Mouse (Mus musculus): ENCODE results near the gene Pim2. TPM values are rescaled to one million over a fixed set of nuclear protein-coding genes. Genes with fewer than 3 reads are reported as not detected.

The Pim2 gene
- 6.4 and 6.8 TPM in 2 replicates for polyA plus RNA-seq (2016; fragmentation: Nextera tagmentation; extraction: Ambion mirVana)

DNA sequence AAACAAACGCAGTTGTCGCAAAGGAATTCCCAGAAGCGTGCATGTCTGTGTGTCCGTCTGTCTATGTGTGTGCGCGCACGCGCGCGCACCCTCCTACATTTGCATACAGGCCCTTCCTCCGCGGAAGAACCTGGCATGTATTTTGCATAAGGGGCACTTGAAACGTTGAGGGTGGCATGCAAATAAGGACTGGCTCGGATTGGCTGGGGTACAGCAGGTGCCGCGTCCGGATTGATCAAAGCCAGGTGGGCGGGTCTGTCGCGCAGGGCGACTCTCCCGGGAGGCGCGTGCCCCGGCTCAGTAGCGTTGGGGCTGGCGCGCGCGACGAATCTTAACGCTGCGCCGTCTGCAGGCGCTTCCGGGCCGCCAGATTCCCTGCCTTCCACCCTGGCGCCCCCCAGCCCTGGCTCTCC is at the start of gene Pim2:
TSS of gene Pim2 (plus strand) at position 256 of the 413 bp plus-strand sequence.
- peak; percentile 88 for ATAC-seq (ENCODE audit: insufficient number of reproducible peaks, low FRiP score)
- Histone ChIP-seq H3K27me3 (replicated peaks) (0 out of 2 replicates have a peak, but pooled peaks cover 6% of the 10 kb centered on the region), H3K4me3 (peak within 1 kb of the TSS; percentile 52), H3K36me3 (peaks cover 16% of the 10 kb centered on the region), H3K4me2 (peak within 1 kb of the TSS; percentile 91), H3K9me3 (replicated peaks) (no peaks in the 10 kb centered on the region), H3K4me1 (replicated peaks) (peaks cover 7% of the 10 kb centered on the region; the same call in 1 of the 2 replicates), H3K27ac (ENCODE audit: poor library complexity, severe bottlenecking) (no peak within 1 kb of the TSS), H3K9ac (peak within 1 kb of the TSS; percentile 73)
- 19% methylated on average over 38 of the region's 38 CpGs for WGBS

DNA sequence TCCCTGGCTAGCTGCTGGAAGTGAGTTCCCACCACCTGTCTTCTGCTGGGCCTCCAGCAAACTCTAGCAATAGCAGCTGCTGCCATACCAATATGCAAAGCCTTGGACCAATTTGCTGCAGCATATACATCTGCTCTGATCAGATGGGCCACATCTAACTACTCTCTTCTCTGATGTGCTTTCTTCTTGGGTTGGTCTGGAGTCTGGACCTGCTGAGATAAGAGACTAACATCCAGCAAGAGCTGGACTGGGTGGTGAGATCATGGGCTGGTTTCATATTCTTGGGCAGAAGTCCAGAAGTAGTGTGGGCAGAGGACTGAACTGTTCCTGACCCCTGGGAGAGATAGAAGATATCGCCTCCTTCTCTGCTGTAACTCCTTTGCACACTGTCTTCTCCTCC is 40.9 kb upstream of the Pim2 start:
- Histone ChIP-seq H3K4me1 (replicated peaks) (no peaks in the 10 kb centered on the region), H3K4me3 (no peak overlapping the region), H3K9ac (no peak overlapping the region), H3K9me3 (replicated peaks) (0 out of 2 replicates have a peak, but pooled peaks cover 2% of the 10 kb centered on the region), H3K4me2 (no peak overlapping the region), H3K36me3 (no peaks in the 10 kb centered on the region; the same call in 1 of the 2 replicates), H3K27ac (ENCODE audit: poor library complexity, severe bottlenecking) (no peak overlapping the region), H3K27me3 (replicated peaks) (no peaks in the 10 kb centered on the region)
- ATAC-seq (ENCODE audit: insufficient number of reproducible peaks, low FRiP score): no peak
- WGBS: 53% methylated on average over 1 of the region's 1 CpGs

- no peak overlapping the region for H3K9ac ChIP-seq
- no peaks in the 10 kb centered on the region for H3K27me3 ChIP-seq (replicated peaks)
- H3K9me3 ChIP-seq (replicated peaks): 0 out of 2 replicates have a peak, but pooled peaks cover 3% of the 10 kb centered on the region
- H3K4me2 ChIP-seq: peak overlapping the region; percentile 57
- peak overlapping the region; percentile 59; the same call in 1 of the 2 replicates for H3K27ac ChIP-seq (ENCODE audit: poor library complexity, severe bottlenecking)
- peak overlapping the region; percentile 96 for H3K4me3 ChIP-seq
- no peak for ATAC-seq (ENCODE audit: insufficient number of reproducible peaks, low FRiP score)
- peaks cover 8% of the 10 kb centered on the region for H3K4me1 ChIP-seq (replicated peaks)
- H3K36me3 ChIP-seq: no peaks in the 10 kb centered on the region; the same call in 1 of the 2 replicates
- 14% methylated on average over 7 of the region's 7 CpGs for WGBS
Measured at GRCm38 (mm10) chrX:7840842-7841162, 37.3 kb upstream of the Pim2 start.

- Histone ChIP-seq H3K9me3 (replicated peaks) (0 out of 2 replicates have a peak, but pooled peaks cover 3% of the 10 kb centered on the region), H3K36me3 (no peaks in the 10 kb centered on the region; the same call in 1 of the 2 replicates), H3K4me1 (replicated peaks) (peaks cover 8% of the 10 kb centered on the region), H3K27ac (ENCODE audit: poor library complexity, severe bottlenecking) (peak within 1 kb of the TSS; percentile 89), H3K9ac (peak within 1 kb of the TSS; percentile 93), H3K4me2 (peak within 1 kb of the TSS; percentile 80), H3K4me3 (peak within 1 kb of the TSS; percentile 96), H3K27me3 (replicated peaks) (no peaks in the 10 kb centered on the region)
- peak; percentile 95 for ATAC-seq (ENCODE audit: insufficient number of reproducible peaks, low FRiP score)
- 18% methylated on average over 74 of the region's 74 CpGs for WGBS
Measured at GRCm38 (mm10) chrX:7841163-7842162, 36.6 kb upstream of the Pim2 start, which contains the start of gene Otud5. Gene Otud5, plus strand, starts transcription at chrX:7841364.

DNA sequence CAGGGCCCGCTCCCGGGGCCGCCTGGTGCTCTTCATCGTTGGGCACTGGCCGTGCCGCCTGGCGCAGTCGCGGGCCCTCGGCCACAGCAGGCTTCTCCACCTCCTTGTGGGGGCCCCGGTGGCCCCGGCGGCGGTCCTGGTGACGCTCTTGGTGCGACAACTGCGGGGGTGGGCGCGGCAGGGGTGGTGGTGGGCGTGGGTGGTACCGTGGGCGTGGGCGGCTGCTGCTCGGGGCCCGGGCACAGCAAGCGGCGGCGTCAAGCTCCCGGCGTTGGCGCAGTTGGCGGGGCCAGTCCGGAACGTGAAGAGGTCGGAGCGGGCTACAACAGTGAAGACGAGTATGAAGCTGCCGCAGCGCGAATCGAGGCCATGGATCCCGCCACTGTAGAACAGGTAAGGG is 35.7 kb upstream of the Pim2 start:
- H3K4me1 ChIP-seq (replicated peaks): peaks cover 8% of the 10 kb centered on the region
- peak overlapping the region; percentile 80 for H3K4me2 ChIP-seq
- H3K9me3 ChIP-seq (replicated peaks): 0 out of 2 replicates have a peak, but pooled peaks cover 3% of the 10 kb centered on the region
- no peaks in the 10 kb centered on the region for H3K36me3 ChIP-seq
- H3K27ac ChIP-seq (ENCODE audit: poor library complexity, severe bottlenecking): peak overlapping the region; percentile 88
- ATAC-seq (ENCODE audit: insufficient number of reproducible peaks, low FRiP score): peak; percentile 0; the same call in 1 of the 2 replicates
- H3K9ac ChIP-seq: peak overlapping the region; percentile 93
- H3K27me3 ChIP-seq (replicated peaks): no peaks in the 10 kb centered on the region
- WGBS: 13% methylated on average over 32 of the region's 42 CpGs
- peak overlapping the region; percentile 96 for H3K4me3 ChIP-seq

- H3K4me2 ChIP-seq: no peak overlapping the region
- no peak for ATAC-seq (ENCODE audit: insufficient number of reproducible peaks, low FRiP score)
- no peak overlapping the region for H3K27ac ChIP-seq (ENCODE audit: poor library complexity, severe bottlenecking)
- no peak overlapping the region for H3K9ac ChIP-seq
- H3K27me3 ChIP-seq (replicated peaks): no peaks in the 10 kb centered on the region
- H3K4me3 ChIP-seq: no peak overlapping the region
- no peaks in the 10 kb centered on the region for H3K9me3 ChIP-seq (replicated peaks)
- H3K4me1 ChIP-seq (replicated peaks): peaks cover 8% of the 10 kb centered on the region
- 74% methylated on average over 2 of the region's 2 CpGs for WGBS
- 0 out of 2 replicates have a peak, but pooled peaks cover 4% of the 10 kb centered on the region for H3K36me3 ChIP-seq
Measured at GRCm38 (mm10) chrX:7847845-7848244, 30.2 kb upstream of the Pim2 start.

- no peak for ATAC-seq (ENCODE audit: insufficient number of reproducible peaks, low FRiP score)
- Histone ChIP-seq H3K4me3 (no peak overlapping the region), H3K9ac (no peak overlapping the region), H3K36me3 (peaks cover 15% of the 10 kb centered on the region; the same call in 1 of the 2 replicates), H3K27ac (ENCODE audit: poor library complexity, severe bottlenecking) (no peak overlapping the region), H3K9me3 (replicated peaks) (no peaks in the 10 kb centered on the region), H3K27me3 (replicated peaks) (no peaks in the 10 kb centered on the region), H3K4me2 (no peak overlapping the region), H3K4me1 (replicated peaks) (no peaks in the 10 kb centered on the region)
- 41% methylated on average over 2 of the region's 2 CpGs for WGBS
Measured at GRCm38 (mm10) chrX:7854578-7854977, 23.5 kb upstream of the Pim2 start.

GRCm38 (mm10) chrX:7859191-7859753 is 18.8 kb upstream of the Pim2 start:
- H3K9ac ChIP-seq: no peak overlapping the region
- no peaks in the 10 kb centered on the region for H3K4me1 ChIP-seq (replicated peaks)
- H3K36me3 ChIP-seq: peaks cover 12% of the 10 kb centered on the region; the same call in 1 of the 2 replicates
- H3K4me2 ChIP-seq: no peak overlapping the region
- H3K27me3 ChIP-seq (replicated peaks): no peaks in the 10 kb centered on the region
- WGBS: 72% methylated on average over 3 of the region's 3 CpGs
- no peak overlapping the region for H3K4me3 ChIP-seq
- no peaks in the 10 kb centered on the region for H3K9me3 ChIP-seq (replicated peaks)
- no peak overlapping the region for H3K27ac ChIP-seq (ENCODE audit: poor library complexity, severe bottlenecking)
- no peak for ATAC-seq (ENCODE audit: insufficient number of reproducible peaks, low FRiP score)

- H3K9ac ChIP-seq: no peak overlapping the region
- no peak overlapping the region for H3K4me2 ChIP-seq
- no peak for ATAC-seq (ENCODE audit: insufficient number of reproducible peaks, low FRiP score)
- no peaks in the 10 kb centered on the region for H3K27me3 ChIP-seq (replicated peaks)
- H3K4me3 ChIP-seq: no peak overlapping the region
- no peaks in the 10 kb centered on the region for H3K9me3 ChIP-seq (replicated peaks)
- 71% methylated on average over 1 of the region's 1 CpGs for WGBS
- H3K27ac ChIP-seq (ENCODE audit: poor library complexity, severe bottlenecking): no peak overlapping the region
- peaks cover 19% of the 10 kb centered on the region for H3K36me3 ChIP-seq
- H3K4me1 ChIP-seq (replicated peaks): no peaks in the 10 kb centered on the region
Measured at GRCm38 (mm10) chrX:7863181-7863580, 14.9 kb upstream of the Pim2 start.

GRCm38 (mm10) chrX:7864551-7864950 is 13.5 kb upstream of the Pim2 start:
- Histone ChIP-seq H3K4me2 (no peak overlapping the region), H3K27me3 (replicated peaks) (no peaks in the 10 kb centered on the region), H3K4me3 (no peak overlapping the region), H3K36me3 (peaks cover 18% of the 10 kb centered on the region), H3K9ac (no peak overlapping the region), H3K27ac (ENCODE audit: poor library complexity, severe bottlenecking) (peak overlapping the region; percentile 33; the same call in 1 of the 2 replicates), H3K4me1 (replicated peaks) (no peaks in the 10 kb centered on the region), H3K9me3 (replicated peaks) (no peaks in the 10 kb centered on the region)
- 83% methylated on average over 3 of the region's 3 CpGs for WGBS
- no peak for ATAC-seq (ENCODE audit: insufficient number of reproducible peaks, low FRiP score)

- Histone ChIP-seq H3K27me3 (replicated peaks) (no peaks in the 10 kb centered on the region), H3K4me2 (no peak overlapping the region), H3K9ac (no peak overlapping the region), H3K4me3 (no peak overlapping the region), H3K9me3 (replicated peaks) (no peaks in the 10 kb centered on the region), H3K27ac (ENCODE audit: poor library complexity, severe bottlenecking) (no peak overlapping the region), H3K36me3 (peaks cover 18% of the 10 kb centered on the region), H3K4me1 (replicated peaks) (no peaks in the 10 kb centered on the region)
- 64% methylated on average over 2 of the region's 2 CpGs for WGBS
- no peak for ATAC-seq (ENCODE audit: insufficient number of reproducible peaks, low FRiP score)
Measured at GRCm38 (mm10) chrX:7865343-7865742, 12.7 kb upstream of the Pim2 start.
